Mouse (Mus musculus) myocyte (in vitro differentiated cells): ENCODE results near the gene Slc35f3.

Experiments used
- CEBPB ChIP-seq: IDR thresholded peaks from 2 replicates; pipeline ENCODE4 v1.6.1; 2011; ENCODE audit warnings: mild to moderate bottlenecking, moderate library complexity; ENCODE audit not compliant: poor library complexity, insufficient read depth, severe bottlenecking
- E2F4 ChIP-seq: IDR thresholded peaks from one replicate; pipeline ENCODE4 v1.6.1; 2011; ENCODE audit warnings: mild to moderate bottlenecking, control low read depth, moderate library complexity; ENCODE audit not compliant: insufficient read depth
- MAX ChIP-seq: IDR thresholded peaks from one replicate; pipeline ENCODE4 v1.6.1; 2011; ENCODE audit warnings: low read depth, mild to moderate bottlenecking, control low read depth
- MYOD1 ChIP-seq, 3 experiments: IDR thresholded peaks; one replicate each; pipeline ENCODE4 v1.6.1; 2011; ENCODE audit warnings: control low read depth in 2 of 3, low read depth in 2 of 3, mild to moderate bottlenecking in 2 of 3, moderate library complexity in 1 of 3; ENCODE audit not compliant: insufficient read length in 2 of 3, control insufficient read depth in 1 of 3
- MYOG ChIP-seq, 3 experiments: IDR thresholded peaks; one replicate each; pipeline ENCODE4 v1.6.1; 2011; ENCODE audit warnings: control low read depth in 2 of 3, low read depth in 2 of 3, mild to moderate bottlenecking in 2 of 3; ENCODE audit not compliant: insufficient read length in 2 of 3, control insufficient read depth in 1 of 3, insufficient read depth in 1 of 3
- POLR2A ChIP-seq: IDR thresholded peaks from one replicate; pipeline ENCODE4 v1.6.1; 2011; ENCODE audit warnings: low read depth, mild to moderate bottlenecking, control low read depth, moderate library complexity; ENCODE audit not compliant: insufficient read length
- POLR2AphosphoS2 ChIP-seq: IDR thresholded peaks from one replicate; pipeline ENCODE4 v1.6.1; 2011; ENCODE audit warnings: low read depth, control low read depth; ENCODE audit not compliant: insufficient read length
- REST ChIP-seq: IDR thresholded peaks from one replicate; pipeline ENCODE4 v1.6.1; 2011; ENCODE audit warnings: mild to moderate bottlenecking, control low read depth, moderate library complexity; ENCODE audit not compliant: insufficient read depth, insufficient read length
- SRF ChIP-seq: IDR thresholded peaks from one replicate; pipeline ENCODE4 v1.6.1; 2011; ENCODE audit warnings: low read depth; ENCODE audit not compliant: control insufficient read depth, insufficient read length
- TCF12 ChIP-seq: IDR thresholded peaks from one replicate; pipeline ENCODE4 v1.6.1; 2011; ENCODE audit warnings: mild to moderate bottlenecking, control low read depth; ENCODE audit not compliant: poor library complexity, insufficient read depth, severe bottlenecking
- TCF3 ChIP-seq: IDR thresholded peaks from one replicate; pipeline ENCODE4 v1.6.1; 2011; ENCODE audit warnings: low read depth, control low read depth; ENCODE audit not compliant: insufficient read length
- USF1 ChIP-seq: IDR thresholded peaks from one replicate; pipeline ENCODE4 v1.6.1; 2011; ENCODE audit warnings: low read depth, mild to moderate bottlenecking, control low read depth, moderate library complexity

DNA sequence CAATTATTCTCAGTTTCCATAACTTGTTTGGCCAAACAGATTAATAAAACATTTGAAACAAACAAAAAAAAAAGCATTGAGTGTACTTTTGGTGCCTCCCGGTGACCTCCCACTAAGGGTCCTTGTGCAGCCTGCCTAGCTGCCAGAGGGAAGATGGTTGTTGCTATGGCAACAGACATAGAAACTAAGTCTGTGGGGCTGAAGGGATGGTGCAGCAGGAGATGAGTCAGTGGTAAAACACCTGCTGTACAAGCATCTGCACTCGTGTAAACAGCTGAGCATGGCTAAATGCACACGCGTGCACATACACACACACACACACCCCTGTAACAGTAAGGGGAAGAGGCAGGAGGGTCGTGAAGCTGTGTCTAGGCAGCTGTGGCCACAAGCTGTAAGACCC, 97.6 kb downstream of the Slc35f3 start:
- TF ChIP-seq MAX = no peak
- no peak for TF ChIP-seq MYOD1 (IDR thresholded peaks at IDR 0.05; ENCODE audit: control insufficient read depth in 1 of 3, insufficient read length in 2 of 3, low read depth in 2 of 3)
- no peak for TF ChIP-seq POLR2A
- no peak for TF ChIP-seq USF1
- no peak for TF ChIP-seq E2F4
- TF ChIP-seq REST = no peak
- no peak for TF ChIP-seq POLR2AphosphoS2
- no peak for TF ChIP-seq TCF3
- TF ChIP-seq TCF12 = no peak
- no peak for TF ChIP-seq CEBPB
- TF ChIP-seq MYOG (IDR thresholded peaks at IDR 0.05; ENCODE audit: control insufficient read depth in 1 of 3, insufficient read depth in 1 of 3, insufficient read length in 2 of 3, low read depth in 2 of 3) = no peak
- TF ChIP-seq SRF = no peak
